Mouse (Mus musculus): ENCODE measurements around the gene Magoh.

GRCm38 (mm10) chr4:107879254-107880050 lies at the start of gene Magoh:
- TF ChIP-seq HCFC1 (IDR thresholded peaks at IDR 0.05; ENCODE audit: borderline replicate concordance, insufficient read depth, low read length) (peak; percentile 84), MAFK (IDR thresholded peaks at IDR 0.05; ENCODE audit: insufficient read depth, low read depth, low read length) (no peak), CHD2 (IDR thresholded peaks at IDR 0.05; ENCODE audit: low read depth, low read length) (peak; percentile 79), ZC3H11A (IDR thresholded peaks at IDR 0.05; ENCODE audit: borderline replicate concordance, low read depth, low read length) (no peak), ZNF384 (IDR thresholded peaks at IDR 0.05; ENCODE audit: low read depth, low read length) (no peak)

All from ES-E14 (cell line).